Mouse (Mus musculus): ENCODE data around the gene Fabp6.

The Fabp6 gene

DNA sequence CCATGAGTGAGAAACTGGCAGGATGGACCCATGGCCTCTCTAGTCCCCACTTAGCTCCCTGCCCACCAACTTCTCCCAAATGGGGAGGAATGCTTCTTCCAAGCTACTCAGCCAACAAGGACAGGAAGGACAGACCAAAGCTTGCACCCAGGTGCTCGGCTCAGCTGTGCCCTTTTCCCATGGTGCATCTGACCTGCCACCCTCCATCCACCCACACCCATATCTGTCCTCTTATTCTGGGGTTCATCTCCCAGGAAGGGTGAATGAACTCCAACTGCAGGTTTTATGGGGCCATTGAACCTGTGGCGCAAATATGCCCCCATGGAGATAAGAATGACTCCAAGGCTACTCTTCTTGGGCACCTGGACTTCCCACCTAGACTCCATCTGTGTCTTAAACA, 2.9 kb upstream of the Fabp6 start:
- in situ Hi-C loops (cut with MboI, MseI), result no loop called here

DNA sequence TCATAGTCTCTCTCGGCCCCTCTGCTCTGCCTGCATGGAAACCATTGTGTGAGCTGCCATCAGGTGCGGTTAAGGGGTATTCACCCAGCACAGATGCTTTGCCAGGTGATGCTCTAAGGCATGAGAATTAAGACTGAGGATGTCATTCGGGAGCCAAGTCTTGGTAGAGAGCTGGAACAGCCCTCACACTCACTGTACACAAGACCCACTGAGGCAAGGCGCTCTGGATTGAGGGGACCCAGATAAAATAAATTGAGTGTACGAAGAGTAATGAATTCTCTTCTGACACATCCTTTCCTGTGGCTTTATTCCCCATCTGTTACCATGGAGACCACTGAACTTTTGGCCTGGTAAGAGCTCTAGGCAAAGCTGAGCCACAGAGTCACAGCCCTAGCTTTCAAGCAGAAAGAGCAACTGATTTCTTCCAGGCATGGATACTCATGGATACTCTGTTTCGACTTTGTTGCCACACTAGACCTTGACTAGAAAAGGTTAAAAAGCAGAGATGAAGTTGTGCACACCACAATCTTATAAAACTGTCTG, 11.7 kb downstream of the Fabp6 start:
- in situ Hi-C loops (cut with MboI, MseI), result loop anchor here (5.0 kb wide), 1 partner anchor 97 kb away; no protein-coding TSS in a partner anchor

DNA sequence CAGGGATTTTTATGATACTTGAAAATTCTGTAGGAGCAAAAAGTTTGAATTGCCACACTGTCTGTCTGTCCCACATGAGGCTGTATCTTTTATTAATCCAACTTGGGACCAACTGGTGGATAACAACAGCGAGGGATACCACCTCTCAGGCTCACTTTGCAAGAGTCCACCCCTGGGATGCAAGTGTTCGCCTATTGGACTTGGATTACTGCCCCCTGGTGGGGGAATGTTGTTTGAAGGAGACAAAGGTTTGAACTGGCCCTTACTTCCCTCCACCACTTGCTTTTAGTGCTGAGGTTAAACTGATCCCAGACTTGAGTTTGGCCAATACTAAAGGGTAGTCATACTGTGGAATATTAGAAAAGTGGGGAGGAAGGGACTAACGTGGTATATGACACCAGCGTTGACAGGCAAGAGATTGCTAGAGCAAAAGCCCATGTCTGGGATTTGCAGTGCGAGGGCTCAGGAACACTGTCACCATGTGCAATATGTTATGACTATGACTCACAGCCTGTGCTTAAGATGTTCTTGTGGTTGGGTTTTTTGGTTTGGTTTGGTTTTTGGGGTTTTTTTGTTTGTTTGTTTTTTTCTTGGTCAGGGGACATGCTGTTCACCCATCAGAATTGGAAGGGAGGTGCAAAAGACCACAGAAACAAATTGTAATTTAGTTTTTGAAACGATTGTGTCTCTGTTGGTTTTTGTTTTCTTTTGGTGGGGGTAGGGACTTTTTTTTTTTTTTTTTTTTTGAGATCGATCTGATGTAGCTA, 14.8 kb downstream of the Fabp6 start, which contains the start of gene 4933415A04Rik:
Gene 4933415A04Rik (plus strand): TSS at position 717 of the 767 bp plus-strand sequence.
- in situ Hi-C loops (cut with MboI, MseI), result loop anchor here (5.0 kb wide), 1 partner anchor 94 kb away; no protein-coding TSS in a partner anchor

DNA sequence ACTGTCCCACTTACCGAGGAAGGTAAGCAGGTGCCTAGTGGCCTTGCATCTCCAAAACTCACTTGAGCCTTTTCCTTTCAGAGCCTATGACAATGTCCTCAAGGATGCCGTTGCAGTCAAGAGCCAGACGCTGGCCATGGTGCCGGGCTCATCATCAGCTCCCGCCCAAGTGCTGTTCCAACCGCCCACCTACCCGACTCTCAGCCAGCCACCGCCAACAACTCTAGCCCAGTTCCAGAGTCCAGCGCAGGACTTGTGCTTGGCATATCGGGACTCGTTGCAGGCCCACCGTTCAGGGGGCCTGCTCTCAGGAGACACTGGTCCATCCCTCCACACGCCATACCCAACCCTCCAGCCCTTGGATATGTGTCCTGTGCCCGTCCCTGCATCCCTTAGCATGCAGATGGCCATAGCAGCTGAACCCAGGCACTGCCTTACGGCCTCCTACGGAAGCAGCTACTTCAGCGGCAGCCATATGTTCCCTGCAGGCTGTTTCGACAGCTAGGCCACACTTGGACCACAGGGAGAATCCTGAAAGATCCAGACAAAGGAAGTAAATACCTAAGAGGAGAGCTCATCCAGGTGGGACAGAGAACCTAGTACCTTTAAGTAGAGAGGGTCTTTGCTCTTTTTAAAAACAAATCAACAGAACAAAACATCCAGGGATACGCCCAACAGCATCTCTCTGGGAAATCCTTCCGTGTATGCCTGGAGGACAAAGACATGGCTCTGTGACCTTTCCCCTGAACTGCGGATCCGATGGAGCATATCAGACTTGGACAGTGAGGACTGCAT, 15.9 kb downstream of the Fabp6 start:
- in situ Hi-C loops (cut with MboI, MseI), result loop anchor here (5.0 kb wide), 1 partner anchor 93 kb away; no protein-coding TSS in a partner anchor

DNA sequence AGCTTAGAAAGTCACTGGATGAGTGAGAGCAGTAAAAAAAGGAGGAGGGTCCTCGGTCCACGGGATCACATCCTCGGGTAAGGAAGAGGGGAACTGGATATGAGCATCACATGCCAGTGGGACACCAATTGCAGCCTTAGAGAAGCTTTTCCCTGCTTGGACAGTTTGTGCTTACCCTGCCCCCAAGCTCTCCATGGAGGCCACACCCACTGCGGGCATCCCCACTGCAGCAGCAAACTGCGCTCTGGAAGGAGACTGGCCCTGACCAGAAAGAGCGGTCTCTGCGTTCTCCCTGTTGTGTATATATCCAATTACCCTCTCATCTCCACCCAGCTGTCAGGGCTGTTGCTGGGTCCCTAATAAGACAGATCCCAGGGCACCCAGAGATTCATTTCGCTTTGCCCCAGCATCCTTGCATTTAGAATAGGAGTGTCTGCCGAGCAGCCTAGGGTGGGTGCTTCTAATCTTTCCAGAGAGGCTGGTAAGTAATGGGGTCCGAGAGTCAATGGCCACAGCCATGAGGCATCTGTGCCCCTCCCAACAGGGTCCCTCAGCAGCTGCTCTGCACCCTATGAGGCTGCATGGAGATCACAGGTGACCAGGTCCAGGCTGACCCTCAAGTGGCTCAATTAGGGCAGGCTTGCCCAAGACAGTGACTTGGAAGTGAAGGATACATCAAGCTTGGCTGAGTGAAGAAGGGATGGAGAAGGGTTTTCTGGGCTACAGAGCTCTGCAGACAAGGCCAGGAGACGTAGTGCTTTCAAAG, 23.4 kb downstream of the Fabp6 start:
- in situ Hi-C loops (cut with MboI, MseI), result no loop called here

DNA sequence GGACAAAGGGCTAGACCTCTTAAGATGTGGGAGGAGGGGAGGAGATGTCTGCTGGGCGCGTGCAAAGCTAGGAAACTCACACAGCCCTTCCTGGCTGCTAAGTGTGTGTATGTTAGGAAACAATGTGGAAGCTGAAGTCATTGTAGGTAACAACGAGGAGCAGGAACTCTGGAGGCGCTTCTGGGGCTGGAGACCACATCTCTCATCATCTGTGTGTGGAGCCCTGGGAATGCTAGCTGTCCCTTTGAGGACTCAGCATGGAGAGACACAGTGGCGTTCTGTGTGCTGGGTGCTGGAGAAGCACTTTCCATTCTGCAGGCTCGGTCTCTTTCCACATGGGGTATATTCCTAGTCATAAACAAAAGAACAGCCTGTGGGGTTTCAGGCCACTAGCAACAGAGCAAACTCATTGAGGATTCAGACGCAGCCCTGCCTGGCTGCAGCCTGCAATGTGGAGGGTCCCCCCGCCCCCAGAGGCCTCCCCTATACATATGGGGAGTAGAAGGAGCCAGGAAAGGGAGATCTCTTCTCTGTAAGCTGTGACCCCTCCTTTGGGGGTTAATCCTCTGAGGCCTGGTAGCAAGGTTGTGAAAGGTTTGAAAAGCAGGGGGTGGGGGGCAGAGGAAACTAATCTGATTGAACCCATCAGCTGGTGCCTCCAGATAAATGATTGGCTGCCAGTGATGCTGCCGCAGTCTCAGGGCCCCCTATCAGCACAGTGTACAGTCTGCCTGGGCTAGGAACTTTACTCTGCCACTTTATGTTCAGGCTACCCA, 25.8 kb downstream of the Fabp6 start:
- in situ Hi-C loops (cut with MboI, MseI), result no loop called here

DNA sequence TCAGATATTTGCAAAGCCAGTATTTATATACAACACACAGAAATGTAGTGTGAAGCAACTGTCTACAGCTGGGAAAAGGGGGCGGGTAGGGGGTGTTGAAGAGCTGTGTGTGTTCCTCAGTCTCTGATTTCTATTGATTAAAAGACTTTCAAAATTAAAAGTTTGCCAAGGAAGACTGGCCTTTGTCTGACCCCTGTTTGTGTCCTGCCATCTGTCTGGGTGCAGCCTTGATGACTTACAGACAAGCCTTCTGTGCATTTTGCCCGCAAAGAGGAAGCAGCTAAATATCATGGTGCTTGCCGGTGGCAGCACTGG, 26.3 kb downstream of the Fabp6 start:
- in situ Hi-C loops (cut with MboI, MseI), result no loop called here

DNA sequence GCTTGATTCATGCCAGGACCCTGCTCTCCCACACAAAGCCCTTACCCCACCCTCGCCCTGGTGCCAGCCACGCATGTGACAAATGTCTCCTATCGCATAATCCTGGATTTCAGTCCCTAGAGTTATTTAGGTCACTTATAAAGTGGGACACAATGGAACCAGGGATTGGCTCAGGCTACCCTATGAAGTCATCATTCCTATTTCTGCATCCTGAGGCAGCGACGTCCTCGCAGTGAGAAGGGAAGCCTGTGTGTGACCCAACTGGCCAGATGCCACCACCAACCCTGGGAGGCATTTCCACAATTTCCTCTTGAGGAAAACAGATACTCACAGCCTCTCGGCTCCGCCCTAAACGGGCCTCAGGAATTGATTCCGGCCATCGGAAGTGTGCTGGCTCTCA, 31.7 kb downstream of the Fabp6 start:
- in situ Hi-C loops (cut with MboI, MseI), result no loop called here

DNA sequence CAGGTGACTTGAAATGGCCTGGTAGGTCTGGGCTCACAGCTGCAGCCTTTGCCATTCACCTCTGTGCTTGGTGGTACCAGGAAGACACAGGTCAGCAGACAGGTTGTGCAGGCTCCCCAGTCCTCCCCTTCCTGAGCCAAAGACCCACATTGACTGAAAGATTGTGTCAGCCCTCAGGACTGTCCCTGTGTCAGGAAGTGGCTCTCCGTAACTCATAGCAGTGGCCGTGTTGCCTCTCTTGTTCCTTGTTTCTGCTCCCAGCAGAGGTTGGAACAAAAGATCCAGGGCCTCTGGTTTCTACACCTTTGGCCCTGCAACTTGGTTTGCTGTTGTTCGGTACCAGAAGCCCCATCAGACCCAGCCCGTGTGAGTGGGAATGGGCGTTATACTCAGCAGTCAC, 32.2 kb downstream of the Fabp6 start:
- in situ Hi-C loops (cut with MboI, MseI), result no loop called here

DNA sequence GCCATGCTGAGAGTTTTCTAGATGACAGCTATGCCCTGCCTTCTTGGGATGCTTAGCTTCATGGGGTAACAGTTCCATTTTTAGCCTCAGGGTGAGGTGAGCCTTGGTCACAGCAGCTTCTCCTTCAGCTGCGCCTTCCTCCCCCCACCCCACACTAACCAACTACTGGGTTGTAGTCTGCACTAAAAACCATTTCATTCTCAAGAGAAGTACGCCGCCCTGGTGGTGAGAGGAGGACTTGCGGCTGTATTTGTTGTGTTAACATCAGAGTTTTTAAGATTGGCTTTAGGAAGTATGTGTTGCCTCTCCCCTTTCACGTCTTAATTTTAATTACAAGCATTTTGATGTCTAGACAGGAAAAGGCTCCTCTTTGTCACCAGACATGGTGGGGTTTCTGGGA, 33.1 kb downstream of the Fabp6 start:
- in situ Hi-C loops (cut with MboI, MseI), result no loop called here

DNA sequence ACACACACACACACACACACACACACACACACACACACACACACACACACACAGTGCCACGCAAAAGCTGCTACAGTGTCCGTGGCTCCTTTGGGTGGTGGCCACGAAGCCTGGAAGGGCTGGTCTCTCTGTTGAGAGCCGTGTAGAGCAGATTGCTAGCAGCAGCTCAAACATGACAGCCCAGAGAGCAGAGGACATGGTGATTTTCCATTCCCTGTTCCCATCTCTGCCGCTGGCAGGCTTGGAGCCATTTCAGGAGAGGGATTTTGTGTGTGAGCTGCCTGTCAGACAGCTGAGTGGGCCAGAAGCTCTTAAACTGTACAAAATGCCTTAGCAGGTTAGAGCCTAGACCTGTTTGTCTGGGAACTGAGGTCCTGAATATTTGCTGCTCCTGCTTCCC, 34.6 kb downstream of the Fabp6 start:
- in situ Hi-C loops (cut with MboI, MseI), result no loop called here

DNA sequence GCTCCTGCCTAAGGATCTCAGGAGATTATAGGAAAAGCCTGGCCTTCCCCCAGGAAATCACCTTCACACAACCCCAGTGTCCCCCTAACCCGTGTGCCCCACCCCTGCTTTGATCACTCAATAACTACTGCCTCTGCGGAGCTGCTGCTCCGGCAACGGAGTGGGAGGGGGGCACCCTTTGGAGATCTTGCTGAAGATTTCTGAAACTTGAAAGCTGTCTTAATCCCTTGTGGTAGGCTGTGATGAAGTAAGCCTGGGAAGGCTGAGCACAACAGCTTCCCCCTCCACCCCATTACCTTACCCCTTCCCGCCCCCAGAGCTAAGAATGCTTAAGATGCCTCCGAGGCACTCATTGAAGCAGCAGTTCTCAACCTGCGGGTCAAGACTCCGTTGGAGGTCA, 35.5 kb downstream of the Fabp6 start:
- in situ Hi-C loops (cut with MboI, MseI), result no loop called here

DNA sequence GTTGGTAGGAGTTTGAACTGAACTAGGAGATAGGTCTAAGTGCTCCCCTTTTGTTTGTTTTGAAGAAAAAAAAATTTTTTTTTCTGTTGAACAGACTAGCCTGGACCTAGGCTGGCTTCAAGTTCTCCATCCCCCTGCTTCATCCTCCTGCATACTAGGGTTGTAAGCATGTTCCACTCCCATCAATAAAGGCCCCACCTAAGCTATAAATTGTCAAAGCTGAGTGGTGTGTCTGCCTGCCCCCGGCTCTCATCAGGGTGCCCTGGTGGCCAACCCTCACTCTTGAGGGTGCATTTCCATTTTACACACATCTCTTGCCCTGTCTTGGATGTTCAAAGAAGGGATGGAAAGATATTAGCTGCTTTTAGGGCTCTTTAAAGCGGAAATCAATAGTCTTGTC, 35.9 kb downstream of the Fabp6 start:
- in situ Hi-C loops (cut with MboI, MseI), result no loop called here

DNA sequence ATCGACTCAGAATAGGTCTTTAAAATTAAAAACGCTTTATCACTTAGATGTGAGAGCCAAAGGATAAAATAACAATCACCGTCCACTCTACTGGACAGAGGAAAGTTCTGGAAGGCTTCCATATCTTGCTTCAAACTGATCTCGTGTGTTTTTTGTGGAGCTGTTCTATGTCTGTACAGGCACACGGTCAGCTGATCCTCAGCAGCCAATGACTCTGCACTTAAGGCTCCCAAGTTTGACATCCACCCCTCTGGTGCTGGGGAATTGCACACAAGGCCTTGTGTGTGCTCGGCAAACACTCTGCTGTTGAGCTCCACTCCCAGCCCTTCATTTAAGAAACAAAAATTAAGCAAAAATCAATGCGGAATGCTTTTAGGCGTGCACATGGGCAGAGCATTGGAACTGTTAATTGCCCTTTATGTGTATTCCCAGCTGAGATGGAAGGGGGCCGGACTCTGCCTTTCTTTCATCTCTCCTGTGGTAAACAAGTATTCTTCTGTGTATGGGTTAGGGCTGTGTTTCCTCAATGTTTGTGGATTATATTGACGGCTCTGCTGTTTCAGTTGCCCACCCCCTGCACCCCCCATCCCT, 37.6 kb downstream of the Fabp6 start:
- in situ Hi-C loops (cut with MboI, MseI), result no loop called here

DNA sequence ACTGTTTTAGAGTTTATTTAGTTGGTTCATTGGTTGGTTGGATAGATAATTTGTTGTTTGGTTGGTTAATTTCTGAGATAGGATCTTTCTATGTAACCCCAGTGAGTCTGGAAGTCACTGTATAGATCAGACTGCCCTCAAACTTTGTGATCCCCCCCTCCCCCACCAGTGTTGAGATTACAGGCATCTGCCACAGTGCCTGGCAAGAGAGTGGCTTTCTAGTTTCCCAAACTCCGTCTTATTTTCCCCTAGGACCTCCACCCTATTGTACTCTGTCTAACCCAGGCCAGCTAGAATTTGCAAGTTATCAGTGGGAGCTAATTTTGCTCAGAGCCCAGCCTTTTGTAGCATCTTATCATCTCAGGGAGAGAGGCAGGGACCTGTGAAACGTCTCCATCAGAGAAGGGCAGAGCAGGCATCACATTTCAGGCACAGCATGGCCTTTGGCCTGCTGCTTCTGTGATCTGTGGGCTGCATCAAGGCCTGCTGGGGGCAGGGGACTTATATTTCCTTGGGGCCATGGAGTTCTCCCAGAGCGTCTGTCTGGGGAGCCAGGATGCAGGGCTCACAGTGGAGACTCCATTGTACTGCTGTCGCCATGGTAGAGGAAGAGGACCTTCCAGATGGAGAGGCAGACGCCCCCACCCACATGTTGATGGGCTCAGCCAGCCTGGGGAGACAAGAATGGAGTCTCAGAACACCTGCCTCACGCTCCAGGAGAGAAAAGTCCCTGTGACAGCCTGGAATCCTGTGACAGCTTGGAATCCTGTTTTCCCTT, 41.6 kb downstream of the Fabp6 start:
- in situ Hi-C loops (cut with MboI, MseI), result no loop called here

DNA sequence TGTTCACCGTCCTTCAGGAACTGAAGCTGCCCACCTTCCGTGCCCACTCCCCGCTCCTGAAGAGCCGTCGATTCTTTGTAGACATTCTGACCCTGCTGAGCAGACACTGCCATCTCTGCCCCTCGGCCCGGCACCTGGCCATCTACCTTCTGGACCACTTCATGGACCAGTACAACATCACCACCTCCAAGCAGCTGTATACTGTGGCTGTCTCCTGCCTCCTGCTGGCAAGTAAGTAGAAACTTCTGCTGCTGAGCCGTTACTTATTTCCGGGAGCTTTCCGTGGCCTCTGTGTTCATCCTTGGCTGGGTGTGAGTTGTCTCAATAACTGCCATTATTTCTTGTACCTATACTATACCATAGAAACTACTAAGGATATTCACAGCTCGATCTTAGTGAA, 44.8 kb downstream of the Fabp6 start:
- in situ Hi-C loops (cut with MboI, MseI), result no loop called here

DNA sequence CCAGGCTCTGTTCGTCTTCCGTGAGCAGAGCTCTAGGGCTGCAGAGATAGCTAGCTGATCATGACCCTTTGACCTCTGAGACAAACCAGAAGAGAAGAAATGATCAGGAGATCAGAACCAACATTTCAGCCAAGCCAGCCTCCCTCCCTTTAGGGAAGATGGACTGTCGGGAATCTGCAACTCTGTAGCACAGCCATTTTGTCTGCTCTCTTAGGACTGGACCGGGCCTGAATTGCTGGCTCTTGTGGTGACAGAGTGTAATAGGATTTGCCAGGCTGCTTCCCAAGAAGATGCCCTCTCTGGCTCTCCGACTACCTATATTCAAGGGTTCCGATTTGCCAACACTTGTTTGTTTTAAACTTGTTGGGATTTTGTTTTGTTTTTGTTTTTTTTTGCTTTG, 48.7 kb downstream of the Fabp6 start:
- in situ Hi-C loops (cut with MboI, MseI), result no loop called here

DNA sequence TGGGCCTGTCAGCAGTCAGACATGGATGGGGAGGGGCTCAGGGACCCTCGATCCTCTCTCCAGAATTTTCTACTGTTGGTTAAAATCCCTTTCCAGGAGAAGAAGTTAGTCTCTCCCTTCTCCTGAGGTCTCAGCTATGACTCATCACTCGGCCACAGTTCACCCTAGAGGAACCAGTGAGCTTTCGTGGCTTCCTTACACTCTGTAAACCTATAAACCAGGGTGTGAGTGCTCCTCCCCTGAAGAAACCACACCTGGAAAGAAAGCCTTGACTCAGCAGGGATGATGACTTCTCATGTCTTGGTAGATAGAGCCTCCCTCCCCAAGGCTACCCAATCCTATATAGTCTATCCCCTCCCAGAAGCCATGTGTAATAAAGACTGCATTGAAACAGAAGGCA, 49.6 kb downstream of the Fabp6 start:
- in situ Hi-C loops (cut with MboI, MseI), result no loop called here

DNA sequence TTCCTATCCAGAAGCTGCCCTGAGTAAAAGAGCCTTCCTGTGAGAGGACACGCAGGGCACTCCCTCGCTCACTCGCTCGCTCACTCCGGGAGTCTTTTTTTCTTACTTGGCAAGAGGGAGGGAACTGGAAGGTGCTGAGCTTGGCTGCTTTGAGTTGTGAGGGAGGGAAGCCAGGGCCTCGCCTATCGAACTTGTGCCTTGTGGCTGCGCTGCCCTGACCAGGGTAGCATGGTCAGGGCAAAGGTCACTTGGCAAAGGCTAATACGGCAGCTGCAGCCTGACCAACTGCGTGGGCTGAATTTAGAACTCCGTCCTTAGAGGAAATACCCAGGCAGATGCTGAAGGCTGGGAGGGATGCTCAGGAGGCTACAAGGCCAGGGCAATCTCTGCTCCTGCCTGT, 51.6 kb downstream of the Fabp6 start:
- in situ Hi-C loops (cut with MboI, MseI), result no loop called here
